Mouse (Mus musculus) E14TG2a.4 (cell line): Measurements from ENCODE around the gene Zscan21.

Source experiments
- CTCF ChIP-seq: conservative IDR thresholded peaks from 2 replicates; pipeline ENCODE4 v1.5.1; 2014; ENCODE audit warnings: low read length
- NANOG ChIP-seq: IDR thresholded peaks from 2 replicates; pipeline ENCODE4 v1.6.1; 2014; ENCODE audit warnings: borderline replicate concordance, low read length, mixed read lengths

DNA sequence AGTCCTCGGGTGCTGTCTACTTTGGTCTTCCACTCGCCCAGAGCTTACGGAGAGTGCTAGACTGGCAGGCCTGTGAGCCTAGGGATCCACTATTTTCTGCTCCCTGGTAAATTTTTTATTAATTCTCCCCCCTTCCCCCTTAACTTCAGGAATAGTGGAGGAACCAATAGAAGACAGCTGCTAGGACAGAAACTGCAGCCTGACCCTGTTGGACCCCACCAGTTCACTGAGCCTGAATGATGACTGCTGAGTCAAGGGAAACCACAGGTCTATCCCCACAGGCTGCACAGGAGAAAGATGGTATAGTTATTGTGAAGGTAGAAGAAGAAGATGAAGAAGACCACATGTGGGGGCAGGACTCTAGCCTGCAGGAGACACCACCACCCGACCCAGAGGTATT lies 23.9 kb upstream of the Zscan21 start:
- TF ChIP-seq CTCF (no peak), NANOG (no peak)
